Mouse (Mus musculus) gastrocnemius, adult 8-10 months (tissue): ENCODE measurements around the gene Gm3138. TPM values are rescaled to one million over a fixed set of nuclear protein-coding genes. Genes with fewer than 3 reads are reported as not detected.
"Not testable (repeated sequence)": the region's sequence is repeated elsewhere in the genome, so short reads cannot be mapped to it uniquely, and the experiment has no call there.

Source experiments
- DNase-seq, 2 experiments: peaks; one replicate each; pipeline ENCODE4 v3.0.0; 2022; ENCODE audit warnings: low spot score in 2 of 2
- total RNA-seq, 4 experiments: library from RNA; stranded (reverse); gene quantifications; 2 replicates each; pipeline ENCODE4 v1.2.4; 2022

Gene Gm3138
- not detected for total RNA-seq

DNA sequence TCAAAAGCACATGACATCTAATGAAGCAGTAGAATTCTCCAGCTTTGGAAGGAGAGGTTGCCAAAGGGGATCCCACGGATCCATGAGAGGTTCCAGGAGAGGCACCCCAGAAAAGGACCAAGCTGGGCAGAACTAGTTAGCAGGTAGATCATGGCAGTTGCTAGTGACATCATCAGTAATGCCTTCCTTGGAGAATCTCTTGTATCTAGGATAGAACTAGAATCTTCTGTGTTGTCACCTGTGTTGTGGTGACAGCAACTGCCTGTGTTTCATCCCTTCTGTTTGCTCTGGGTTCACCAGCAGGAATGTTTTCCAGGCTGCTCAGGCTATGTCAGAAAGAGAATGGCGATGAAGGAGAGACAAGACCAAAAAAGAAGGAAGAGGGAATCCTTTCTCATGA lies at the start of gene Gm3138:
TSS of gene Gm3138 (plus strand) at position 301 of the 400 bp plus-strand sequence.
- not testable (repeated sequence) for DNase-seq

DNA sequence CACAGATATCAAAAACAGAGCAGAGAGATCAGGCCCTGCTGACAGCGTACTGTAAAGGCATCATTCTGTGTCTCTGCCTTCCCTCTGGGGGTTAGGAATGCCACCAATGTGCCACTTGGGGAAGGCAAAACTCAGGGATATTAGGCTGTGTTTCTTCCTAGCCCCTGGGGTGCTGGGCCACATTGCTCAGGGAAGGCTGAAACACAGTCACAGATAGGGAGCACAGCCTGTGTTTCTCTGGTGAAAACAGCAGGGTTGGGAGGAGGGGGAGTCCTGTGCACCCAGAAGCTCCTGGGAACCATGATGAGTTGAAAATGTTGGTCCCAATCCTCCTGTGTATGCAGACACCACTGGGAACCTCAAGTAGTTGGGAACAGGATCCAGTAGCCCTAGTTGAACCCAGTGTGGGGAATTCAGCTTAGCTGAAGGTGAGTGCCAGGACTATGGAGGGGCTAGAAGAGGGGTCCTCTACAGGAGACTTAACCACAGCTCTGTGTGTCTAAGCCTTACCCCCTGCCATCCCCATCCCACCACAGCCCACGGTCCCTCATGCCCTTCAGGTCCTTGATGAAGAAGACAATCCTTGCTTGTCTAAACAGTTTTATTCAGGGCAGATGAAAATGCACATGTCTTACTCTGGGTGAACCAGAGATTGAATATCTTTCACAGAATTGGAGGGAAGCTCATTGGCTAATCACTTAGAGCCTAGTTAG lies 20.0 kb downstream of the Gm3138 start:
- DNase-seq, result not testable (repeated sequence)

DNA sequence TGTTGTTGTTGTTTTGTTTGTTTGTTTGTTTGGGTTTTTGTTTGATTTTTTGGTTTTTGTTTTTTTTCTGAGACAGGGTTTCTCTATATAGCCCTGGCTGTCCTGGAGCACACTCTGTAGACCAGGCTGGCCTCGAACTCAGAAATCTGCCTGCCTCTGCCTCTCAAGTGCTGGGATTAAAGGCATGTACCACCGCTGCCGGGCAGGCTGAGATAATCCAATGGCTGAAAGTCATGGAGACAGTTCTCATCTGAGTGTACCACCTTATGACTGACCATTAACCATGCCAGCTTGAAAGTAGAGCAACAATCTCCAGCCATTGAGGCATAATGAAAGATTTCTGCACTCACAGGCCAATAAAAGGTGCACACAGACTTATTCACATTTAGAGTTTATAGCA lies 30.4 kb downstream of the Gm3138 start:
- DNase-seq, result not testable (repeated sequence)

Other genes starting within 250 kb of the Gm3138 start
- under 1 TPM in 1 of 4 experiments, not detected in 3; 0.38 TPM for gene Gm5796, start 225.7 kb upstream of the Gm3138 start, total RNA-seq
- gene Gm3115, start 165.5 kb upstream of the Gm3138 start, total RNA-seq, result not detected
- gene Gm8108, start 139.1 kb upstream of the Gm3138 start, total RNA-seq, result under 1 TPM in 2 of 4 experiments, not detected in 2; 0.24 to 0.34 TPM
- not detected for gene Gm3127, start 84.6 kb upstream of the Gm3138 start, total RNA-seq
- not detected for gene Gm2974, start 67.1 kb upstream of the Gm3138 start, total RNA-seq
- gene Gm3149, start 67.7 kb downstream of the Gm3138 start, total RNA-seq, result not detected
- not detected for gene 2610042L04Rik, start 85.1 kb downstream of the Gm3138 start, total RNA-seq
- gene Gm3159, start 147.9 kb downstream of the Gm3138 start, total RNA-seq, result not detected
- under 1 TPM in 2 of 4 experiments, not detected in 2; 0.17 to 0.32 TPM for gene Gm3164, start 165.8 kb downstream of the Gm3138 start, total RNA-seq
- not detected for gene Gm3173, start 181.4 kb downstream of the Gm3138 start, total RNA-seq
- gene Gm3182, start 232.1 kb downstream of the Gm3138 start, total RNA-seq, result not detected